Mouse (Mus musculus) embryonic facial prominence, embryonic 14.5 days (tissue): ENCODE measurements around the gene Olfr358. TPM values are rescaled to one million over a fixed set of nuclear protein-coding genes. Genes with fewer than 3 reads are reported as not detected.

Experiments
- ATAC-seq: fragments of 200-750 bp; cut with Nextera tagmentation; 2 replicates; pipeline ENCODE4 v1.8.0; 2017; ENCODE audit warnings: low read depth, moderate number of reproducible peaks, moderate TSS enrichment
- DNase-seq: peaks from one replicate; pipeline ENCODE4 v3.0.0-alpha.2; 2015; ENCODE audit warnings: low spot score
- H3K27ac ChIP-seq: fragments of 300-500 bp; sonication (generic); replicated peaks from 2 replicates; pipeline ENCODE4 v1.5.1; 2014; ENCODE audit warnings: low read depth, mild to moderate bottlenecking, low read length, moderate library complexity
- H3K27me3 ChIP-seq: fragments of 300-500 bp; sonication (generic); replicated peaks from 2 replicates; pipeline ENCODE4 v1.6.1; 2014; ENCODE audit warnings: low read length; ENCODE audit not compliant: control insufficient read depth, insufficient read depth
- H3K36me3 ChIP-seq: fragments of 300-500 bp; sonication (generic); 2 replicates; pipeline ENCODE4 v1.6.1; 2014; ENCODE audit warnings: low read length, mixed read lengths; ENCODE audit not compliant: control insufficient read depth, insufficient read depth
- H3K4me1 ChIP-seq: fragments of 300-500 bp; sonication (generic); 2 replicates; pipeline ENCODE4 v1.6.1; 2014; ENCODE audit warnings: antibody characterized with exemption, low read length; ENCODE audit not compliant: control insufficient read depth, insufficient read depth
- H3K4me2 ChIP-seq: fragments of 300-500 bp; sonication (generic); 2 replicates; pipeline ENCODE4 v1.6.1; 2014; ENCODE audit warnings: low read depth, mild to moderate bottlenecking, low read length, moderate library complexity, mixed read lengths
- H3K4me3 ChIP-seq: fragments of 300-500 bp; sonication (generic); 2 replicates; pipeline ENCODE4 v1.5.1; 2014; ENCODE audit warnings: low read depth, mild to moderate bottlenecking, low read length
- H3K9ac ChIP-seq: fragments of 300-500 bp; sonication (generic); 2 replicates; pipeline ENCODE4 v1.6.1; 2014; ENCODE audit warnings: low read depth, mild to moderate bottlenecking, low read length, moderate library complexity, mixed read lengths
- H3K9me3 ChIP-seq: fragments of 300-500 bp; sonication (generic); 2 replicates; pipeline ENCODE4 v1.6.1; 2016; ENCODE audit warnings: low read length; ENCODE audit not compliant: control insufficient read depth
- WGBS: fragments of 180-500 bp; shearing (Covaris S2); extraction: QIAGEN DNeasy Blood & Tissue Kit; methylation state at CpG from one replicate; pipeline ENCODE4 v1.1.7; 2014; 5-methylcytosine and 5-hydroxymethylcytosine counted together
- polyA plus RNA-seq: library from polyadenylated mRNA; unstranded; fragments of >200 nt; fragmentation: Nextera tagmentation; extraction: Ambion mirVana; gene quantifications from 2 replicates; pipeline ENCODE4 v1.2.1, GENCODE M21; 2014

Olfr358 gene
- polyA plus RNA-seq, result 0.06 TPM in 1 of 2 replicates, not detected in the other

GRCm38 (mm10) chr2:37009235-37009634 is at the start of gene Olfr358:
Gene Olfr358 (minus strand): TSS chr2:37009335.
- no peaks in the 10 kb centered on the region for H3K27me3 ChIP-seq
- no peaks in the 10 kb centered on the region for H3K4me1 ChIP-seq
- H3K36me3 ChIP-seq, result no peaks in the 10 kb centered on the region
- no peak within 1 kb of the TSS for H3K27ac ChIP-seq
- peaks cover 5% of the 10 kb centered on the region; the same call in 1 of the 2 replicates for H3K9me3 ChIP-seq
- no peak for DNase-seq
- H3K9ac ChIP-seq, result no peak within 1 kb of the TSS
- H3K4me3 ChIP-seq, result no peak within 1 kb of the TSS
- ATAC-seq, result no peak
- H3K4me2 ChIP-seq, result no peak within 1 kb of the TSS

- no peak for ATAC-seq
- WGBS, result 81% methylated on average over 1 of the region's 1 CpGs
- H3K9me3 ChIP-seq, result peaks cover 4% of the 10 kb centered on the region; the same call in 1 of the 2 replicates
- no peak overlapping the region for H3K9ac ChIP-seq
- H3K4me2 ChIP-seq, result no peak overlapping the region
- no peak for DNase-seq
- no peaks in the 10 kb centered on the region for H3K36me3 ChIP-seq
- no peak overlapping the region for H3K4me3 ChIP-seq
- no peaks in the 10 kb centered on the region for H3K4me1 ChIP-seq
- no peak overlapping the region for H3K27ac ChIP-seq
- no peaks in the 10 kb centered on the region for H3K27me3 ChIP-seq
These were observed 12.1 kb downstream of the Olfr358 start for GRCm38 (mm10) chr2:36997030-36997429.

GRCm38 (mm10) chr2:36993527-36993926 is 15.6 kb downstream of the Olfr358 start, which contains the start of gene Olfr357:
Gene Olfr357 (plus strand): TSS chr2:36993827.
- no peak for ATAC-seq

More at GRCm38 (mm10) chr2:36993527-36993926, 15.6 kb downstream of the Olfr358 start, which contains the start of gene Olfr357:
- H3K4me1 ChIP-seq, result no peaks in the 10 kb centered on the region
- no peaks in the 10 kb centered on the region for H3K36me3 ChIP-seq
- 33% methylated on average over 1 of the region's 1 CpGs for WGBS
- H3K9ac ChIP-seq, result no peak within 1 kb of the TSS
- no peak within 1 kb of the TSS for H3K4me3 ChIP-seq
- DNase-seq, result no peak
- H3K4me2 ChIP-seq, result no peak within 1 kb of the TSS
- no peaks in the 10 kb centered on the region for H3K27me3 ChIP-seq
- peaks cover 4% of the 10 kb centered on the region; the same call in 1 of the 2 replicates for H3K9me3 ChIP-seq
- no peak within 1 kb of the TSS for H3K27ac ChIP-seq

Other genes with a start within 250 kb of the Olfr358 start
- not detected in 2 replicates for gene Olfr348, start 225.1 kb downstream of the Olfr358 start, polyA plus RNA-seq
- gene Olfr50, start 218.8 kb downstream of the Olfr358 start, polyA plus RNA-seq, result 0.09 and 0.25 TPM in 2 replicates
- gene Olfr3, start 192.3 kb downstream of the Olfr358 start, polyA plus RNA-seq, result not detected in 2 replicates
- not detected in 2 replicates for gene Olfr350, start 163.0 kb downstream of the Olfr358 start, polyA plus RNA-seq
- gene Olfr351, start 146.7 kb downstream of the Olfr358 start, polyA plus RNA-seq, result not detected in 2 replicates
- not detected in 2 replicates for gene Olfr352, start 140.9 kb downstream of the Olfr358 start, polyA plus RNA-seq
- not detected in 2 replicates for gene Olfr353, start 116.4 kb downstream of the Olfr358 start, polyA plus RNA-seq
- not detected in 2 replicates for gene Olfr354, start 103.7 kb downstream of the Olfr358 start, polyA plus RNA-seq
- gene Olfr355, start 80.4 kb downstream of the Olfr358 start, polyA plus RNA-seq, result not detected in 2 replicates
- not detected in 2 replicates for gene Olfr356, start 72.2 kb downstream of the Olfr358 start, polyA plus RNA-seq
- gene Olfr357, start 15.5 kb downstream of the Olfr358 start, polyA plus RNA-seq, result not detected in 2 replicates
- not detected in 2 replicates for gene Olfr360, start 56.4 kb upstream of the Olfr358 start, polyA plus RNA-seq
- gene Olfr361, start 80.0 kb upstream of the Olfr358 start, polyA plus RNA-seq, result not detected in 2 replicates
- not detected in 2 replicates for gene Olfr362, start 108.6 kb upstream of the Olfr358 start, polyA plus RNA-seq
- gene Olfr364-ps1, start 130.0 kb upstream of the Olfr358 start, polyA plus RNA-seq, result not detected in 2 replicates
- not detected in 2 replicates for gene Olfr365, start 178.9 kb upstream of the Olfr358 start, polyA plus RNA-seq
- gene Olfr366, start 202.2 kb upstream of the Olfr358 start, polyA plus RNA-seq, result not detected in 2 replicates